Mouse (Mus musculus) MEL-GATA-1-ER (cell line): ENCODE measurements around the gene Magi1.

Experiments used
- DNase-seq: peaks from one replicate; pipeline ENCODE4 v3.0.0-alpha.2; 2012; ENCODE audit warnings: low read depth; ENCODE audit errors: extremely low read depth

The Magi1 gene

GRCm38 (mm10) chr6:93901408-93901807 is 382.3 kb downstream of the Magi1 start:
- DNase-seq: no peak

GRCm38 (mm10) chr6:93897512-93897911 is 386.2 kb downstream of the Magi1 start:
- DNase-seq: no peak

- DNase-seq: no peak
Observed at GRCm38 (mm10) chr6:93895721-93896120, 388.0 kb downstream of the Magi1 start.

GRCm38 (mm10) chr6:93893956-93894355 is 389.8 kb downstream of the Magi1 start:
- no peak for DNase-seq

- no peak for DNase-seq
Observed at GRCm38 (mm10) chr6:93892922-93893321, 390.8 kb downstream of the Magi1 start.

- DNase-seq: no peak
Observed at GRCm38 (mm10) chr6:93890011-93890410, 393.7 kb downstream of the Magi1 start.

GRCm38 (mm10) chr6:93877337-93877736 is 406.4 kb downstream of the Magi1 start:
- no peak for DNase-seq

- no peak for DNase-seq
Observed at GRCm38 (mm10) chr6:93874936-93875335, 408.8 kb downstream of the Magi1 start.

GRCm38 (mm10) chr6:93874376-93874775 is 409.3 kb downstream of the Magi1 start:
- DNase-seq: no peak

- no peak for DNase-seq
Observed at GRCm38 (mm10) chr6:93873536-93873935, 410.2 kb downstream of the Magi1 start.

GRCm38 (mm10) chr6:93871516-93871915 is 412.2 kb downstream of the Magi1 start:
- DNase-seq: no peak

- no peak for DNase-seq
Observed at GRCm38 (mm10) chr6:93870023-93870422, 413.7 kb downstream of the Magi1 start.

GRCm38 (mm10) chr6:93862263-93862662 is 421.5 kb downstream of the Magi1 start:
- no peak for DNase-seq

- no peak for DNase-seq
Observed at GRCm38 (mm10) chr6:93856783-93857182, 426.9 kb downstream of the Magi1 start.

- DNase-seq: no peak
Observed at GRCm38 (mm10) chr6:93855806-93856641, 427.7 kb downstream of the Magi1 start.

GRCm38 (mm10) chr6:93848942-93849790 is 434.6 kb downstream of the Magi1 start:
- DNase-seq: no peak

GRCm38 (mm10) chr6:93845498-93845897 is 438.2 kb downstream of the Magi1 start:
- DNase-seq: no peak

GRCm38 (mm10) chr6:93845080-93845479 is 438.6 kb downstream of the Magi1 start:
- DNase-seq: no peak

- DNase-seq: no peak
Observed at GRCm38 (mm10) chr6:93844576-93844975, 439.1 kb downstream of the Magi1 start.

- DNase-seq: no peak
Observed at GRCm38 (mm10) chr6:93838398-93838797, 445.3 kb downstream of the Magi1 start.

- no peak for DNase-seq
Observed at GRCm38 (mm10) chr6:93836585-93836984, 447.1 kb downstream of the Magi1 start.

- DNase-seq: no peak
Observed at GRCm38 (mm10) chr6:93835211-93835610, 448.5 kb downstream of the Magi1 start.
